Mouse (Mus musculus) spleen, adult 2 months (tissue): Measurements from ENCODE around the gene Lpin1. TPM values are rescaled to one million over a fixed set of nuclear protein-coding genes. Genes with fewer than 3 reads are reported as not detected.

Experiments
- DNase-seq, 2 experiments: peaks; one replicate each; pipeline versions ENCODE4 v3.0.0 to v3.0.0-alpha.2; 2012 to 2021; ENCODE audit warnings: low spot score in 2 of 2, low read depth in 1 of 2
- H3K27ac ChIP-seq: fragments of 200-500 bp; 2 replicates; pipeline ENCODE4 v1.5.1; 2012; ENCODE audit warnings: low read length, inconsistent platforms; ENCODE audit not compliant: insufficient read depth
- H3K27me3 ChIP-seq: fragments of 200-500 bp; 2 replicates; pipeline ENCODE4 v1.6.1; 2012; ENCODE audit warnings: mild to moderate bottlenecking, moderate library complexity, low read length, inconsistent platforms; ENCODE audit not compliant: control insufficient read depth, insufficient read depth
- H3K36me3 ChIP-seq: fragments of 200-500 bp; 2 replicates; pipeline ENCODE4 v1.6.1; 2012; ENCODE audit warnings: mild to moderate bottlenecking, low read length, inconsistent platforms; ENCODE audit not compliant: control insufficient read depth, insufficient read depth
- H3K4me1 ChIP-seq: fragments of 200-500 bp; 2 replicates; pipeline ENCODE4 v1.6.1; 2011; ENCODE audit warnings: inconsistent platforms; ENCODE audit not compliant: control insufficient read depth, insufficient read depth, insufficient read length
- H3K4me3 ChIP-seq: fragments of 200-500 bp; 2 replicates; pipeline ENCODE4 v1.5.1; 2011; ENCODE audit warnings: mild to moderate bottlenecking, inconsistent platforms; ENCODE audit not compliant: insufficient read depth, insufficient read length; ENCODE audit errors: extremely low read depth
- CTCF ChIP-seq: fragments of 200-500 bp; IDR thresholded peaks from 2 replicates; pipeline ENCODE4 v1.5.1; 2011; ENCODE audit warnings: mild to moderate bottlenecking, inconsistent platforms; ENCODE audit not compliant: insufficient read depth, insufficient read length, insufficient replicate concordance; ENCODE audit errors: extremely low read depth
- POLR2A ChIP-seq: fragments of 200-500 bp; IDR thresholded peaks from 2 replicates; pipeline ENCODE4 v1.6.1; 2011; ENCODE audit warnings: low read depth, low read length, inconsistent platforms
- WGBS: fragments of 180-500 bp; shearing (Covaris S2); methylation state at CpG from one replicate; pipeline ENCODE4 v1.1.7; 2018; 5-methylcytosine and 5-hydroxymethylcytosine counted together
- polyA plus RNA-seq: library from polyadenylated mRNA; depleted of rRNA; stranded (reverse); fragments of >200 nt; gene quantifications from 2 replicates; pipeline ENCODE4 v1.2.3, GENCODE M21; 2012

Gene Lpin1
- polyA plus RNA-seq, 1 experiment: 13.3 TPM

GRCm38 (mm10) chr12:16644698-16645097 lies 33.9 kb upstream of the Lpin1 start:
- Histone ChIP-seq H3K36me3 (no peaks in the 10 kb centered on the region), H3K4me1 (no peaks in the 10 kb centered on the region), H3K27ac (no peak overlapping the region), H3K27me3 (no peaks in the 10 kb centered on the region), H3K4me3 (no peak overlapping the region)
- WGBS: 83% methylated on average over 8 of the region's 8 CpGs
- no peak for DNase-seq
- TF ChIP-seq CTCF (no peak), POLR2A (no peak)

GRCm38 (mm10) chr12:16643508-16644345 lies 33.0 kb upstream of the Lpin1 start:
- Histone ChIP-seq H3K4me1 (no peaks in the 10 kb centered on the region), H3K36me3 (no peaks in the 10 kb centered on the region), H3K4me3 (no peak overlapping the region), H3K27me3 (no peaks in the 10 kb centered on the region), H3K27ac (no peak overlapping the region)
- no peak for DNase-seq
- TF ChIP-seq CTCF: no peak
- no peak for TF ChIP-seq POLR2A
- 72% methylated on average over 12 of the region's 12 CpGs for WGBS

- no peak for TF ChIP-seq POLR2A
- no peak for TF ChIP-seq CTCF
- Histone ChIP-seq H3K36me3 (no peaks in the 10 kb centered on the region), H3K27me3 (no peaks in the 10 kb centered on the region), H3K4me3 (no peak overlapping the region), H3K4me1 (no peaks in the 10 kb centered on the region), H3K27ac (no peak overlapping the region)
- WGBS: 74% methylated on average over 5 of the region's 5 CpGs
- no peak for DNase-seq
These were observed 31.2 kb upstream of the Lpin1 start for GRCm38 (mm10) chr12:16642000-16642399.

GRCm38 (mm10) chr12:16640075-16640474 lies 29.3 kb upstream of the Lpin1 start:
- H3K4me3 ChIP-seq: no peak overlapping the region
- 89% methylated on average over 6 of the region's 6 CpGs for WGBS
- no peaks in the 10 kb centered on the region for H3K27me3 ChIP-seq
- H3K4me1 ChIP-seq: no peaks in the 10 kb centered on the region
- TF ChIP-seq POLR2A (no peak), CTCF (no peak)
- H3K27ac ChIP-seq: no peak overlapping the region
- DNase-seq: no peak
- H3K36me3 ChIP-seq: no peaks in the 10 kb centered on the region

GRCm38 (mm10) chr12:16639078-16639771 lies 28.5 kb upstream of the Lpin1 start:
- DNase-seq: no peak
- WGBS: 64% methylated on average over 12 of the region's 12 CpGs
- H3K36me3 ChIP-seq: no peaks in the 10 kb centered on the region
- no peak overlapping the region for H3K27ac ChIP-seq
- no peaks in the 10 kb centered on the region for H3K27me3 ChIP-seq
- TF ChIP-seq CTCF (peak; percentile 13; the same call in 1 of the 2 replicates), POLR2A (no peak)
- H3K4me3 ChIP-seq: no peak overlapping the region
- H3K4me1 ChIP-seq: no peaks in the 10 kb centered on the region

- TF ChIP-seq CTCF: no peak
- TF ChIP-seq POLR2A: no peak
- no peak for DNase-seq
- H3K27ac ChIP-seq: no peak overlapping the region
- H3K4me3 ChIP-seq: no peak overlapping the region
- H3K36me3 ChIP-seq: no peaks in the 10 kb centered on the region
- no peaks in the 10 kb centered on the region for H3K4me1 ChIP-seq
- 79% methylated on average over 6 of the region's 6 CpGs for WGBS
- H3K27me3 ChIP-seq: no peaks in the 10 kb centered on the region
These were observed 25.1 kb upstream of the Lpin1 start for GRCm38 (mm10) chr12:16635816-16636215.
